Mouse (Mus musculus) cortical plate, adult 2 months (tissue): ENCODE data around the gene Ppp2r5a.
A peak's percentile ranks its signal among the peaks of the same experiment; 100 is the strongest.

ENCODE experiments used
- CTCF ChIP-seq: fragments of 200-500 bp; IDR thresholded peaks from 2 replicates; pipeline ENCODE4 v1.5.1; 2011; ENCODE audit warnings: mild to moderate bottlenecking, control low read depth, low read length; ENCODE audit not compliant: insufficient read depth; ENCODE audit errors: extremely low read depth
- POLR2A ChIP-seq: fragments of 200-500 bp; IDR thresholded peaks from 2 replicates; pipeline ENCODE4 v1.6.1; 2011; ENCODE audit warnings: mild to moderate bottlenecking, low read length, control low read depth; ENCODE audit not compliant: insufficient read depth; ENCODE audit errors: extremely low read depth

DNA sequence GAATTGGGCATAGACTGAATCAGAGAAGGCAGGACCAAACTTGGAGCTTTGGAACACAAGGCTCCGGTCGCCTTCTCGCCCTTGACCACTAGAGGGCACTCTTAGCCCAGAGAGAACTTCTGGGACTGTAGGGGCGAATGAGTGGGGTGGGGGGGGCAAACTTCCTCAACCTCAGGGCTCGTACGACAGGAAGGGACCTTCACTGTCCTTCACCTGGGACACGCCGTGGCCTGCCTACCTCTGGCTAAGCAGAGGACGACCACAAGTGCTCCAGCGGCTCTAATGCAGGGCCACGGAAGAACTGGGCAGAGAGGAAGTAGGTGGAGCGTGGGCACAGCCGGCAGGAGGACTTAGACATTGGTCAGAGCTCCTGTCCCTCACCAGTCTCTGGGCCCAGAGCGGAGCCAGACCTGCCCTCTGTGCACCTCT, 90.5 kb downstream of the Ppp2r5a start:
- no peak for TF ChIP-seq POLR2A
- peak; percentile 85 for TF ChIP-seq CTCF
